Mouse (Mus musculus): ENCODE results near the gene Egflam. TPM values are rescaled to one million over a fixed set of nuclear protein-coding genes. Genes with fewer than 3 reads are reported as not detected.
A peak's percentile ranks its signal among the peaks of the same experiment; 100 is the strongest.

Gene Egflam
- polyA plus RNA-seq, 1 experiment from 2014 or later: 13.5 TPM

GRCm38 (mm10) chr15:7217273-7217598 lies 181.0 kb downstream of the Egflam start:
- H3K27ac ChIP-seq (replicated peaks; ENCODE audit: low read depth, low read length): no peak overlapping the region
- no peaks in the 10 kb centered on the region for H3K27me3 ChIP-seq (ENCODE audit: control insufficient read depth, insufficient read depth, low read length)
- ATAC-seq (ENCODE audit: insufficient number of reproducible peaks, low FRiP score, low TSS enrichment, low read depth) (0 out of 2 replicates have a peak, but pooled peaks have one; percentile 13), DNase-seq (ENCODE audit: low spot score) (no peak)
- 84% methylated on average over 6 of the region's 6 CpGs for WGBS
- no peak overlapping the region for H3K4me2 ChIP-seq (ENCODE audit: low read depth, severe bottlenecking)
- no peak overlapping the region for H3K9ac ChIP-seq (ENCODE audit: low read length)
- no peak overlapping the region for H3K4me3 ChIP-seq (ENCODE audit: low read depth, low read length)
- no peaks in the 10 kb centered on the region for H3K36me3 ChIP-seq (ENCODE audit: control insufficient read depth, insufficient read depth, low read length)
- no peaks in the 10 kb centered on the region; the same call in 1 of the 2 replicates for H3K4me1 ChIP-seq (ENCODE audit: control insufficient read depth, insufficient read depth, low read length)
- no peaks in the 10 kb centered on the region for H3K9me3 ChIP-seq (ENCODE audit: control insufficient read depth, low read length)

- Histone ChIP-seq H3K9me3 (ENCODE audit: control insufficient read depth, low read length) (no peaks in the 10 kb centered on the region), H3K4me2 (ENCODE audit: low read depth, severe bottlenecking) (no peak overlapping the region), H3K4me3 (ENCODE audit: low read depth, low read length) (no peak overlapping the region), H3K9ac (ENCODE audit: low read length) (no peak overlapping the region), H3K36me3 (ENCODE audit: control insufficient read depth, insufficient read depth, low read length) (no peaks in the 10 kb centered on the region), H3K27me3 (ENCODE audit: control insufficient read depth, insufficient read depth, low read length) (no peaks in the 10 kb centered on the region), H3K27ac (replicated peaks; ENCODE audit: low read depth, low read length) (no peak overlapping the region), H3K4me1 (ENCODE audit: control insufficient read depth, insufficient read depth, low read length) (no peaks in the 10 kb centered on the region)
- WGBS: 90% methylated on average over 9 of the region's 9 CpGs
- DNase-seq (ENCODE audit: low spot score): no peak
- peak; percentile 62 for ATAC-seq (ENCODE audit: insufficient number of reproducible peaks, low FRiP score, low TSS enrichment, low read depth)
Measured at GRCm38 (mm10) chr15:7216581-7217272, 181.5 kb downstream of the Egflam start.

GRCm38 (mm10) chr15:7215845-7216244 lies 182.3 kb downstream of the Egflam start:
- DNase-seq (ENCODE audit: low spot score): no peak

GRCm38 (mm10) chr15:7213683-7214082 lies 184.5 kb downstream of the Egflam start:
- H3K4me2 ChIP-seq (ENCODE audit: low read depth, severe bottlenecking): no peak overlapping the region
- ATAC-seq (ENCODE audit: insufficient number of reproducible peaks, low FRiP score, low TSS enrichment, low read depth): no peak
- 77% methylated on average over 1 of the region's 1 CpGs for WGBS
- no peaks in the 10 kb centered on the region for H3K9me3 ChIP-seq (ENCODE audit: control insufficient read depth, low read length)
- H3K4me1 ChIP-seq (ENCODE audit: control insufficient read depth, insufficient read depth, low read length): no peaks in the 10 kb centered on the region
- no peaks in the 10 kb centered on the region for H3K36me3 ChIP-seq (ENCODE audit: control insufficient read depth, insufficient read depth, low read length)
- DNase-seq (ENCODE audit: low spot score): no peak
- H3K27ac ChIP-seq (replicated peaks; ENCODE audit: low read depth, low read length): no peak overlapping the region
- no peaks in the 10 kb centered on the region for H3K27me3 ChIP-seq (ENCODE audit: control insufficient read depth, insufficient read depth, low read length)
- H3K4me3 ChIP-seq (ENCODE audit: low read depth, low read length): no peak overlapping the region
- H3K9ac ChIP-seq (ENCODE audit: low read length): no peak overlapping the region

More at GRCm38 (mm10) chr15:7215845-7216244, 182.3 kb downstream of the Egflam start:
- Histone ChIP-seq H3K27ac (replicated peaks; ENCODE audit: low read depth, low read length) (no peak overlapping the region), H3K9ac (ENCODE audit: low read length) (no peak overlapping the region), H3K36me3 (ENCODE audit: control insufficient read depth, insufficient read depth, low read length) (no peaks in the 10 kb centered on the region), H3K9me3 (ENCODE audit: control insufficient read depth, low read length) (no peaks in the 10 kb centered on the region), H3K4me3 (ENCODE audit: low read depth, low read length) (no peak overlapping the region), H3K27me3 (ENCODE audit: control insufficient read depth, insufficient read depth, low read length) (no peaks in the 10 kb centered on the region), H3K4me1 (ENCODE audit: control insufficient read depth, insufficient read depth, low read length) (no peaks in the 10 kb centered on the region), H3K4me2 (ENCODE audit: low read depth, severe bottlenecking) (no peak overlapping the region)
- ATAC-seq (ENCODE audit: insufficient number of reproducible peaks, low FRiP score, low TSS enrichment, low read depth): no peak
- 95% methylated on average over 3 of the region's 3 CpGs for WGBS

- ATAC-seq (ENCODE audit: insufficient number of reproducible peaks, low FRiP score, low TSS enrichment, low read depth): no peak
- H3K4me2 ChIP-seq (ENCODE audit: low read depth, severe bottlenecking): no peak overlapping the region
- no peak overlapping the region for H3K9ac ChIP-seq (ENCODE audit: low read length)
- no peaks in the 10 kb centered on the region for H3K36me3 ChIP-seq (ENCODE audit: control insufficient read depth, insufficient read depth, low read length)
- H3K27ac ChIP-seq (replicated peaks; ENCODE audit: low read depth, low read length): no peak overlapping the region
- no peak overlapping the region for H3K4me3 ChIP-seq (ENCODE audit: low read depth, low read length)
- H3K9me3 ChIP-seq (ENCODE audit: control insufficient read depth, low read length): no peaks in the 10 kb centered on the region
- WGBS: 78% methylated on average over 9 of the region's 9 CpGs
- no peaks in the 10 kb centered on the region for H3K27me3 ChIP-seq (ENCODE audit: control insufficient read depth, insufficient read depth, low read length)
- peaks cover 19% of the 10 kb centered on the region for H3K4me1 ChIP-seq (ENCODE audit: control insufficient read depth, insufficient read depth, low read length)
- no peak for DNase-seq (ENCODE audit: low spot score)
Measured at GRCm38 (mm10) chr15:7208180-7208579, 190.0 kb downstream of the Egflam start.

GRCm38 (mm10) chr15:7207292-7207691 lies 190.9 kb downstream of the Egflam start:
- Histone ChIP-seq H3K4me3 (ENCODE audit: low read depth, low read length) (no peak overlapping the region), H3K27ac (replicated peaks; ENCODE audit: low read depth, low read length) (no peak overlapping the region), H3K4me1 (ENCODE audit: control insufficient read depth, insufficient read depth, low read length) (peaks cover 20% of the 10 kb centered on the region), H3K36me3 (ENCODE audit: control insufficient read depth, insufficient read depth, low read length) (no peaks in the 10 kb centered on the region), H3K27me3 (ENCODE audit: control insufficient read depth, insufficient read depth, low read length) (no peaks in the 10 kb centered on the region), H3K4me2 (ENCODE audit: low read depth, severe bottlenecking) (no peak overlapping the region), H3K9me3 (ENCODE audit: control insufficient read depth, low read length) (no peaks in the 10 kb centered on the region), H3K9ac (ENCODE audit: low read length) (no peak overlapping the region)
- WGBS: 90% methylated on average over 7 of the region's 7 CpGs
- DNase-seq (ENCODE audit: low spot score): no peak
- no peak for ATAC-seq (ENCODE audit: insufficient number of reproducible peaks, low FRiP score, low TSS enrichment, low read depth)

GRCm38 (mm10) chr15:7206110-7206509 lies 192.1 kb downstream of the Egflam start:
- Histone ChIP-seq H3K4me2 (ENCODE audit: low read depth, severe bottlenecking) (no peak overlapping the region), H3K27me3 (ENCODE audit: control insufficient read depth, insufficient read depth, low read length) (no peaks in the 10 kb centered on the region), H3K36me3 (ENCODE audit: control insufficient read depth, insufficient read depth, low read length) (no peaks in the 10 kb centered on the region), H3K9me3 (ENCODE audit: control insufficient read depth, low read length) (no peaks in the 10 kb centered on the region), H3K9ac (ENCODE audit: low read length) (no peak overlapping the region), H3K27ac (replicated peaks; ENCODE audit: low read depth, low read length) (peak overlapping the region; percentile 33; the same call in 1 of the 2 replicates), H3K4me1 (ENCODE audit: control insufficient read depth, insufficient read depth, low read length) (peaks cover 30% of the 10 kb centered on the region), H3K4me3 (ENCODE audit: low read depth, low read length) (no peak overlapping the region)
- DNase-seq (ENCODE audit: low spot score) (peak; percentile 40), ATAC-seq (ENCODE audit: insufficient number of reproducible peaks, low FRiP score, low TSS enrichment, low read depth) (0 out of 2 replicates have a peak, but pooled peaks have one; percentile 45)
- 11% methylated on average over 5 of the region's 5 CpGs for WGBS

GRCm38 (mm10) chr15:7204917-7205316 lies 193.3 kb downstream of the Egflam start:
- Histone ChIP-seq H3K9ac (ENCODE audit: low read length) (no peak overlapping the region), H3K36me3 (ENCODE audit: control insufficient read depth, insufficient read depth, low read length) (no peaks in the 10 kb centered on the region), H3K27ac (replicated peaks; ENCODE audit: low read depth, low read length) (no peak overlapping the region), H3K4me3 (ENCODE audit: low read depth, low read length) (no peak overlapping the region), H3K9me3 (ENCODE audit: control insufficient read depth, low read length) (no peaks in the 10 kb centered on the region), H3K4me1 (ENCODE audit: control insufficient read depth, insufficient read depth, low read length) (peaks cover 32% of the 10 kb centered on the region), H3K27me3 (ENCODE audit: control insufficient read depth, insufficient read depth, low read length) (no peaks in the 10 kb centered on the region), H3K4me2 (ENCODE audit: low read depth, severe bottlenecking) (no peak overlapping the region)
- ATAC-seq (ENCODE audit: insufficient number of reproducible peaks, low FRiP score, low TSS enrichment, low read depth): no peak
- no peak for DNase-seq (ENCODE audit: low spot score)
- 70% methylated on average over 13 of the region's 13 CpGs for WGBS

Data from limb, embryonic 11.5 days (tissue).